Mouse (Mus musculus) testis, adult 2 months (tissue): Measurements from ENCODE around the gene Siglecg. TPM values are rescaled to one million over a fixed set of nuclear protein-coding genes. Genes with fewer than 3 reads are reported as not detected.
A peak's percentile ranks its signal among the peaks of the same experiment; 100 is the strongest.

ENCODE experiments used
- H3K27ac ChIP-seq: fragments of 200-500 bp; 2 replicates; pipeline ENCODE4 v1.5.1; 2012; ENCODE audit warnings: low read depth, low read length; ENCODE audit not compliant: control insufficient read depth, insufficient read depth
- H3K27me3 ChIP-seq: fragments of 200-500 bp; 2 replicates; pipeline ENCODE4 v1.6.1; 2012; ENCODE audit warnings: mild to moderate bottlenecking, low read length, moderate library complexity; ENCODE audit not compliant: control insufficient read depth, insufficient read depth
- H3K36me3 ChIP-seq: fragments of 200-500 bp; 2 replicates; pipeline ENCODE4 v1.6.1; 2012; ENCODE audit warnings: mild to moderate bottlenecking, low read length; ENCODE audit not compliant: control insufficient read depth, insufficient read depth
- H3K4me1 ChIP-seq: fragments of 200-500 bp; 2 replicates; pipeline ENCODE4 v1.6.1; 2012; ENCODE audit warnings: low read length; ENCODE audit not compliant: control insufficient read depth, insufficient read depth
- H3K4me3 ChIP-seq: fragments of 200-500 bp; 2 replicates; pipeline ENCODE4 v1.5.1; 2012; ENCODE audit warnings: low read depth, mild to moderate bottlenecking, low read length, moderate library complexity, mixed read lengths; ENCODE audit not compliant: control insufficient read depth
- CTCF ChIP-seq: fragments of 200-500 bp; IDR thresholded peaks from 2 replicates; pipeline ENCODE4 v1.5.1; 2012; ENCODE audit warnings: low read depth, mild to moderate bottlenecking, inconsistent platforms, low read length, moderate library complexity; ENCODE audit not compliant: control insufficient read depth, insufficient read depth, insufficient replicate concordance
- POLR2A ChIP-seq: fragments of 200-500 bp; IDR thresholded peaks from 2 replicates; pipeline ENCODE4 v1.6.1; 2012; ENCODE audit warnings: low read depth, mild to moderate bottlenecking, inconsistent platforms, low read length, moderate library complexity; ENCODE audit not compliant: control insufficient read depth
- polyA plus RNA-seq: library from polyadenylated mRNA; depleted of rRNA; stranded (reverse); fragments of >200 nt; gene quantifications from 2 replicates; pipeline ENCODE4 v1.2.3, GENCODE M21; 2012; rRNA removed

The Siglecg gene
- polyA plus RNA-seq, 1 experiment = 0.06 TPM

DNA sequence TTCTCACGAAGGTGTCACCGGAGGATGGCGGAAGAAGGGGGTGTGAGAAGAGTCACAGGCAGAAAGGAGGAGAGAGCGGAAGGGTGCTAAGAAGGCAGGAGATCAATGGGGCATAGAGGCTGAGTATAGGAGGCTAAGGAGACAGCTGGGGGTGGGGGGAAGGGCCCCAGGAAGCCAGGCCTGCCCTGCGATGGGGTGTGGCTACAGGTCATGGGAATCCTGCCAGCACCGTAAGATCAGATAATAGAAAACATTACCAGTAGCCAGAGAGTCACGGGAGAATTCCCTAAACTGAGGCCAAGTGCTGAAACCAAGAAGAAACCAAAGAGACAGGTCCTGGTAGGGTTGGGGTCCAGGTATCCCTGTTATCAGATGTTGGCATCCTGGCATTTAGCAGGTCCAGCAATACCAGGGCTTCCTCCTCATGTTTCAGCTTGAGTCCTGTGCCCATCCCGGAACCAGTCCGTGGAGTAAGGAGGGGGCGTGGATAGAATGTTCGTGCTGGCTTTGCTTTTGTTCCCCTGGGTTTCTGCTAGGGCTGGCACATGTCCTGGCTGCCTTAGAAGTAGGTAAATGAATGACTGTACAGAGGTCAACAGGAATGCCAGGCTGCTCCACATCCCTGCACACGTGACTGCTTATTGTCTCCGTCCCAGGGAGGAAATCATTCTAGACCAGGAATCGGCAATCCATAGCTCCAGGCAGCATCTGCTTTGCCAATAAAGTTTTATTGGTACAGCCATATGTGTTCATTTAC, 45.8 kb downstream of the Siglecg start:
- no peaks in the 10 kb centered on the region for H3K36me3 ChIP-seq
- no peaks in the 10 kb centered on the region for H3K4me1 ChIP-seq
- no peak overlapping the region for H3K27ac ChIP-seq
- H3K4me3 ChIP-seq = no peak overlapping the region
- no peaks in the 10 kb centered on the region for H3K27me3 ChIP-seq
- TF ChIP-seq POLR2A = no peak
- no peak for TF ChIP-seq CTCF

DNA sequence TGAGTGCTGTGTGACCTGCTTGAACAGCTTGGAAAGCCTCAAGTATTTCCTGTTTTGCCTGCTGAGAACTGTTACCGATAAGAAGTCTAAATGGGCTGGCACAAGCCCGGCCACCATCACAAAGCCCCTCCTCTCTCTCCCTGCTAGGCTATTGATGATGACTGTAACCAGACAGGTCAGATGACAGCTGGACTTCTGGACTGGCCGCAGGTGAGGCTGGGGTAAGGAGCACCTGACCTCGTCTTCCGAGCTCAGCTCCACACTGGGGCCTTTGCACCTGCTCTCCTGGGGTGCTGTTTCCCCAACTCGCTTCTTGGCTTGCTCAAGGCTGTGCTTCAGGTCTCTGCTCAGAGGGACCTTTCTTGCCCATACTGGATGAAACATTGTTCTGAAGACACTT, 46.4 kb downstream of the Siglecg start:
- no peaks in the 10 kb centered on the region for H3K4me1 ChIP-seq
- no peaks in the 10 kb centered on the region for H3K27me3 ChIP-seq
- no peaks in the 10 kb centered on the region for H3K36me3 ChIP-seq
- no peak overlapping the region for H3K27ac ChIP-seq
- TF ChIP-seq POLR2A (no peak), CTCF (no peak)
- no peak overlapping the region for H3K4me3 ChIP-seq

DNA sequence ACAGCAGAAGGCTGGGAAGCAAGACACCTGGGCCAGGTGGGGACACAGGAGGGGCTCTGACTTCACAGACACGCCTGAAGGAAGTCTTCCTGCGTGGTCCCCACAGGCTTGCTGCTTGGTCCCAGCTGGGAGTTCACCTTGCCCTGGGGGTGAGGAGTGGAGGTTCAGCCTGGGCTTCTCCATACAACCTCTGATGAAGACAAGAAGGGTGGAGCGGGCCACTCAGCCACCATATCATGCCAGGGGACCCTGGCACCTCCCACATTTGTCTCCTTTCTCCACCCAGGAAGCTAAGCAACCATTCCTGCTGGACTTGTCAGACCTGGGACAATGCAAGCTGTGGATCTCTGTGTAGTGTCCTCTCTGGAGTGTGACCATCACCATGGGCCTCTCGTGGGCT, 54.8 kb downstream of the Siglecg start, which contains the start of gene Vsig10l:
Gene Vsig10l (plus strand): TSS at position 301 of the 400 bp plus-strand sequence.
- H3K27me3 ChIP-seq = no peaks in the 10 kb centered on the region
- TF ChIP-seq POLR2A (no peak), CTCF (no peak)
- H3K4me3 ChIP-seq = no peak within 1 kb of the TSS
- H3K36me3 ChIP-seq = no peaks in the 10 kb centered on the region
- H3K4me1 ChIP-seq = peaks cover 16% of the 10 kb centered on the region
- no peak within 1 kb of the TSS for H3K27ac ChIP-seq

DNA sequence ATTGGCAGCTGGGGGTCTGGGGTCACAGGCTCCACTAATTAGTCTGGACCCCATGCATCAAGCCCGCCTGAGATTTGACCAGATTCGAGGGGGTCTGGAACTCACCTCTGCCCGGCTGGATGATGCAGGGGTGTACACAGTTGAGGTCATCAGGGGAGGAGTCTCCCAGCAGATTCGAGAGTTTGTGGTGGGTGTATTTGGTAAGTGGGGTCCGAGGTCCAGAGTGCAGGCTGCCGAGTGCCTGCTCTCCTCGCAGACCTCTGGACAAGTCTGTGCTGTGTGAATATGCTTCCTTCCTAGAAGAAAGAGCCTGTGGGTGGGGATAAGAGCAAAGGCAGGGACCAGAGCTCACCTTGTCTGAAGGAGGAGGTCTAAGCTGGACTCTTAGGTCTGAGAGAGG, 56.0 kb downstream of the Siglecg start:
- no peak for TF ChIP-seq POLR2A
- no peak for TF ChIP-seq CTCF

DNA sequence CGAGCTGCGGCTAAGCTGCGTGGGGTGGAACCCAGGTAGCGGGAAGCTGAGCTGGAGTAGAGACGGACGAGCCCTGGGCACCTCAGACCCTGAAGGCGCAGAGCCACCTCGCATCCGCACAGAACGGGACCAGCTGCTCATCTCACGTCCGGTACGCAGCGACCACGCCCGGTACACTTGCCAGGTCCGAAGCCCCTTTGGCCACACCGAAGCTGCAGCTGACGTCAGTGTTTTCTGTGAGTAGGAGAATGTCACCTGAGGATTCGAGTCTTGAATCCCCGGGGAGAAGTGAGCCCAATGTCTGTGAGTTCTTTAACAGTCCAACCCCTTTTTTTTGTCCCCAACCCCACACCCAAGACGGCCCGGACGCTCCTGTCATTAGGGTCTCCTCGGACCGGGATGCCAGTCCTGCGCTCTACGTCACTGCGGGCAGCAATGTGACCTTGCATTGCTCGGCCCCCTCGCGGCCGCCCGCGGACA, 56.9 kb downstream of the Siglecg start:
- Histone ChIP-seq H3K4me1 (peaks cover 16% of the 10 kb centered on the region), H3K4me3 (peak overlapping the region; percentile 81), H3K27ac (no peak overlapping the region), H3K27me3 (no peaks in the 10 kb centered on the region), H3K36me3 (no peaks in the 10 kb centered on the region)
- TF ChIP-seq POLR2A (no peak), CTCF (no peak)

More for the DNA sequence above, 56.0 kb downstream of the Siglecg start:
- Histone ChIP-seq H3K4me1 (peaks cover 16% of the 10 kb centered on the region), H3K4me3 (no peak overlapping the region), H3K27me3 (no peaks in the 10 kb centered on the region), H3K36me3 (no peaks in the 10 kb centered on the region), H3K27ac (no peak overlapping the region)

DNA sequence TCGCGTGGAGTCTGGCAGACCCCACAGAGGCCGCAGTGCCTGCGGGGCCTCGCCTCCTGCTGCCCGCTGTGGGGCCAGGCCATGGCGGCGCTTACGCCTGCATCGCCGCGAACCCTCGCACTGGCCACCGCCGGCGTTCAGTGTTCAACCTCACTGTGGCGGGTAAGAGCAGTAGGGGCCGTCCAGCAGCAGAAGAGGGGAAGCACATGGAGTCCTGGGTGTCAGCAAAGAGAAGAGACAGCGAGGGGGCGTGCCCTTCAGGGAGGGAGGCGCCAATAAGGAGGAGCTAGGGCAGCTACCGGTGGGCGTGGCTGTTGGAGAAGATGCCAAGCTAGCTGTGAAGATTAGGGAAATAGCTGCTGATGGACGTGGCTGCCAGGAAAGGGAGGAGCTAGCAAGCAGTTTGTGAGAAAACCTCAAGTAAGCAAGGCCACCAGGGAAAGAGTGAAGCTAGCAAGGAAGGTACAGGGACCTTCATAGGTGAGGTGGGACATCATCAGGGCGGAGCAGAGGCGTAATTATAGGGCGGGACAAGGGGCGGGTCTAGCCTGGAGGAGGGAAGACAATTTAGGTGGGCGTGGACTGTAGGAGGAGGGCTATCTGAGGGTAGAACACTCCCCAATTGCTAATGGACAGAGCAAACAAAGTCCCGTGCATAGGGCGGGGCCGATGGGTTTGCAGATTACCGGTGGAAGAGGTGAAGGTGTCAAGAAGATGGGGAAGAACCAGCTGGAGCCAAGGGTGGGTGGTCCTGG, 57.5 kb downstream of the Siglecg start:
- TF ChIP-seq CTCF (no peak), POLR2A (no peak)
- H3K27me3 ChIP-seq = no peaks in the 10 kb centered on the region
- H3K4me3 ChIP-seq = peak overlapping the region; percentile 81
- H3K4me1 ChIP-seq = peaks cover 16% of the 10 kb centered on the region
- H3K27ac ChIP-seq = no peak overlapping the region
- no peaks in the 10 kb centered on the region for H3K36me3 ChIP-seq

DNA sequence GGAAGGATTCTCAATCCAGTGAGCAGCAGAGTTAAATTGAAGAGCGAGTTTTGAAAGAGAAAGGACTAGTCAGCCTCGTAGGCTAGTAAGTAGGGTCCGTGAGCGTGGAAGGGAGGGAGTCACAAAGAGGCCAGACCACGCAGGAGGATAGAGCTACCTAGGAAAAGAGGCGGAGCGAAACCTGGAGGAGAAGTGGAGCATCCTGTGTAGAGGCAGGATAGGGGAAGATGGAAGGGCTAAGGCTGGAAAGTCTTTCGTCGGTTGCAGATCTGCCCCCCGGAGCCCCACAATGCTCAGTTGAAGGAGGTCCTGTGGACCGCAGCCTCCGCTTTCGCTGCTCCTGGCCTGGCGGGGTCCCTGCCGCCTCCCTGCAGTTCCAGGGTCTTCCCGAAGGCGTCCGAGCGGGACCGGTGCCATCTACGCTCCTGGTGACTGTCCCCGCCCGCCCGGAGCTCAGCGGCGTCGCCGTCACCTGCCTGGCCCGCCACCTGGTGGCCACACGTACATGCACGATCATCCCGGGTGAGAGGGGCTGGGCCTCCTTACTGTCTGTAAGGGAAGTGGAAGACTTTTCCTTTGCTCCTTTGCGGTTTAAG, 58.2 kb downstream of the Siglecg start:
- peak overlapping the region; percentile 81 for H3K4me3 ChIP-seq
- no peaks in the 10 kb centered on the region for H3K36me3 ChIP-seq
- no peak overlapping the region for H3K27ac ChIP-seq
- peaks cover 16% of the 10 kb centered on the region for H3K4me1 ChIP-seq
- TF ChIP-seq CTCF = peak; percentile 64
- TF ChIP-seq POLR2A = no peak
- no peaks in the 10 kb centered on the region for H3K27me3 ChIP-seq

Other genes with a start within 250 kb of the Siglecg start
- gene Zfp715, start 94.9 kb upstream of the Siglecg start, polyA plus RNA-seq = 6.7 TPM in 2 replicates
- 0.10 and 0.11 TPM in 2 replicates for gene Siglecf, start 56.9 kb upstream of the Siglecg start, polyA plus RNA-seq
- 0.07 TPM in 1 of 2 replicates, not detected in the other for gene Lim2, start 19.5 kb downstream of the Siglecg start, polyA plus RNA-seq
- 0.25 TPM in 1 of 2 replicates, not detected in the other for gene Nkg7, start 28.9 kb downstream of the Siglecg start, polyA plus RNA-seq
- gene Cldnd2, start 32.6 kb downstream of the Siglecg start, polyA plus RNA-seq = 247 and 279 TPM in 2 replicates
- gene Etfb, start 35.9 kb downstream of the Siglecg start, polyA plus RNA-seq = 50.5 and 51.5 TPM in 2 replicates
- 5.4 and 7.5 TPM in 2 replicates for gene Gm45233, start 35.9 kb downstream of the Siglecg start, polyA plus RNA-seq
- gene Vsig10l, start 54.9 kb downstream of the Siglecg start, polyA plus RNA-seq = 10.9 and 12.9 TPM in 2 replicates
- gene Iglon5, start 81.9 kb downstream of the Siglecg start, polyA plus RNA-seq = 7.4 and 8.1 TPM in 2 replicates
- gene 4931406B18Rik, start 97.7 kb downstream of the Siglecg start, polyA plus RNA-seq = 12.4 and 13.8 TPM in 2 replicates
- gene Cd33, start 136.2 kb downstream of the Siglecg start, polyA plus RNA-seq = 7.5 and 8.1 TPM in 2 replicates
- 0.19 and 0.23 TPM in 2 replicates for gene Zfp658, start 154.1 kb downstream of the Siglecg start, polyA plus RNA-seq
- gene Zfp719, start 171.4 kb downstream of the Siglecg start, polyA plus RNA-seq = 2.9 and 3.8 TPM in 2 replicates
- gene Zfp819, start 199.0 kb downstream of the Siglecg start, polyA plus RNA-seq = 9.2 and 10.6 TPM in 2 replicates
- gene Ceacam18, start 226.5 kb downstream of the Siglecg start, polyA plus RNA-seq = 0.16 TPM in 1 of 2 replicates, not detected in the other